Mouse (Mus musculus): ENCODE results near the gene Mycl. TPM values are rescaled to one million over a fixed set of nuclear protein-coding genes. Genes with fewer than 3 reads are reported as not detected.

The Mycl gene
- total and polyA plus RNA-seq, 3 experiments = 0.38 to 0.51 (median 0.44) TPM

DNA sequence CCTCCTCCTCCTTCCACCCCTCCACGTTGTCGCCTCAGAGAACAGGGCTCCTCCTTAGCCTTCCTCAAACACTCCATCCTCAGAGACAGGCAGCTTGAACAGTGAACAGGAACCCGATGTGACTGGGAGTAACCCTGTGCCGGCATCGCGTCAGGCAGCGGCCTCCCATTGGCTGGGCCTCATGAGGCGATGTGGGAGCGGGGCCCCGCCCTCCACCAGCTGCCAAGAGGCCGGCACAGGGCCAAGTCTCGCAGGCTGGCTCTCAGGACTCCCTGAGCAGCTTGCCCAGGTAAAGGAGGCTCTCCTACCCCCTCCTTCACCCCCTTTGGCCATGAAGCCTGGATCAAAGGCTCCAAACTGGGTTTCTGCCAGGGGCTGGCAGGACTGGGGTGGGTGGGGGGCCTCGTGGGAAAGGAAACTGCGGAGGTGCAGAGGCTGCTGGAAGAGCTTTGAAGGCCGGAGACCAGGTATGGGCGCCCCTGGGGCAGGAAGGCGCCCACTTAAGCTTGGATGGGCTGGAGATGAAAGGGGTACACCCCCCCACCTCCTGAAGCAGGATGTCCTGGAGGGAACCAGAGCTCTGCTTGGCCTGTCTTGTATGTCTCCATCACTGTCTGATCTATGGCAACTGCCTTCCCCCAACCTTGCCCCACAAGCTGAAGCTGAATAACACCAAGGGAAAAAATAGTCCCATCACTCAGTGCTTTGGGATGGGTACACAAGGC, 39.9 kb upstream of the Mycl start (continued):
- peak; percentile 46; the same call in 1 of the 2 replicates for TF ChIP-seq MAZ (IDR thresholded peaks at IDR 0.05; ENCODE audit: low read depth, low read length)
- no peak for TF ChIP-seq CHD1 (IDR thresholded peaks at IDR 0.05; ENCODE audit: low read depth, low read length)
- TF ChIP-seq PAX5 (IDR thresholded peaks at IDR 0.05; ENCODE audit: low read length) = no peak
- TF ChIP-seq USF2 (conservative IDR thresholded peaks at IDR 0.05; ENCODE audit: low read depth, low read length) = no peak
- TF ChIP-seq ZC3H11A (IDR thresholded peaks at IDR 0.05; ENCODE audit: low read depth, low read length) = no peak
- TF ChIP-seq NELFE (IDR thresholded peaks at IDR 0.05; ENCODE audit: low read depth, low read length) = peak; percentile 88
- TF ChIP-seq RAD21 (IDR thresholded peaks at IDR 0.05; ENCODE audit: low read depth, low read length) = no peak
- TF ChIP-seq JUN (IDR thresholded peaks at IDR 0.05; ENCODE audit: insufficient read depth, low read depth, low read length) = no peak
- no peak for TF ChIP-seq MEF2A (IDR thresholded peaks at IDR 0.05; ENCODE audit: borderline replicate concordance, low read depth, low read length)
- no peak for TF ChIP-seq CTCF (conservative IDR thresholded peaks at IDR 0.05 in 1 of 2, IDR thresholded peaks at IDR 0.05 in 1 of 2; ENCODE audit: low read depth in 2 of 2, low read length in 2 of 2)
- 0 out of 2 replicates have a peak, but pooled peaks have one; percentile 21 for TF ChIP-seq MAX (IDR thresholded peaks at IDR 0.05; ENCODE audit: low read length)

DNA sequence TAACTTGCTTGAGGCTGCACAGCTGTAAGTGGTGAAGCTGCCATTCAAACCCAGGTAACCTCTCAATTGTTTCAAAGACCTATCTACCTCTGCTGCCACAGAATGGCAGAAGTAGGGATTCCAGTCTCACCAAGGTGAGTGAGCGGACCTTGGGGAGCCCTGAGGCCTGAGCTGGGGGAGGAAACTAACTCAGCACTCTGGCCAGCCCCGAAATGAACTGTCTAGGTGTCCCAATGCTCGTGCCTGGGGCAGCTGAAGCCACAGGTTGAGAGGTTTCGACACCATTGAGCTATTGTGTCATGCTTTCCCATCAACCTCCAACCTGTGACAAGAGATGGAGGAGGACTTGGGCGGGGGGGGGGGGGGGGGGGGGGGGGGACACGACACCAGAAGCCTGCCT, 39.2 kb upstream of the Mycl start:
- H3K4me1 ChIP-seq (ENCODE audit: control insufficient read depth in 1 of 2, insufficient read depth in 2 of 2) = peaks cover 22 to 64% of the 10 kb centered on the region in 2 experiments
- dilution Hi-C loops (cut with MboI; ENCODE audit: extremely low pct_ligation_motif_present, extremely low pct_unique_long_range_greater_than_20kb, low sequenced_read_pairs) = no loop called here
- H3K27ac ChIP-seq (ENCODE audit: insufficient read depth, low read depth) = 0 out of 2 replicates have a peak overlapping the region, but pooled peaks have one; percentile 35
- peaks cover 35% of the 10 kb centered on the region for H3K79me2 ChIP-seq (replicated peaks; ENCODE audit: control insufficient read depth, extremely low read depth, insufficient read depth, poor library complexity, severe bottlenecking)
- DNase-seq (ENCODE audit: extremely low read depth) = no peak
- peaks cover 38 to 74% of the 10 kb centered on the region in 2 experiments for H3K36me3 ChIP-seq (replicated peaks in 1 of 2; ENCODE audit: control insufficient read depth in 1 of 2, insufficient read depth in 1 of 2, low read length in 1 of 2)
- no peaks in the 10 kb centered on the region for H3K27me3 ChIP-seq (replicated peaks)
- H3K4me3 ChIP-seq (replicated peaks in 1 of 3; ENCODE audit: low read depth in 2 of 3, low read length in 2 of 3, poor library complexity in 1 of 3) = no peak overlapping the region
- H3K4me2 ChIP-seq (ENCODE audit: insufficient read depth, low read depth, poor library complexity, severe bottlenecking) = no peak overlapping the region
- TF ChIP-seq TBP (conservative IDR thresholded peaks at IDR 0.05; ENCODE audit: low read depth, low read length) (no peak), EP300 (IDR thresholded peaks at IDR 0.05; ENCODE audit: low read length) (no peak), SMC3 (IDR thresholded peaks at IDR 0.05; ENCODE audit: low read depth, low read length) (no peak)
- H3K9me3 ChIP-seq (replicated peaks; ENCODE audit: low read length) = no peaks in the 10 kb centered on the region
- in situ Hi-C loops (cut with MboI; ENCODE audit: low pct_ligation_motif_present, low pct_unique_long_range_greater_than_20kb, low sequenced_read_pairs) = no loop called here
- no peak overlapping the region for H3K9ac ChIP-seq (ENCODE audit: insufficient read depth, low read depth)

GRCm38 (mm10) chr4:122958491-122959031, 36.9 kb upstream of the Mycl start:
- Histone ChIP-seq H3K9me3 (replicated peaks; ENCODE audit: low read length) (no peaks in the 10 kb centered on the region), H3K36me3 (replicated peaks in 1 of 2; ENCODE audit: control insufficient read depth in 1 of 2, insufficient read depth in 1 of 2, low read length in 1 of 2) (peaks cover 25 to 62% of the 10 kb centered on the region in 2 experiments), H3K27me3 (replicated peaks) (no peaks in the 10 kb centered on the region), H3K4me2 (ENCODE audit: insufficient read depth, low read depth, poor library complexity, severe bottlenecking) (no peak overlapping the region), H3K27ac (ENCODE audit: insufficient read depth, low read depth) (no peak overlapping the region), H3K4me1 (ENCODE audit: control insufficient read depth in 1 of 2, insufficient read depth in 2 of 2) (peaks cover 22 to 58% of the 10 kb centered on the region in 2 experiments), H3K79me2 (replicated peaks; ENCODE audit: control insufficient read depth, extremely low read depth, insufficient read depth, poor library complexity, severe bottlenecking) (peaks cover 32% of the 10 kb centered on the region), H3K4me3 (replicated peaks in 1 of 3; ENCODE audit: low read depth in 2 of 3, low read length in 2 of 3, poor library complexity in 1 of 3) (no peak overlapping the region), H3K9ac (ENCODE audit: insufficient read depth, low read depth) (no peak overlapping the region)
- TF ChIP-seq PAX5 (IDR thresholded peaks at IDR 0.05; ENCODE audit: low read length) (no peak), E2F4 (IDR thresholded peaks at IDR 0.05; ENCODE audit: insufficient replicate concordance, low read depth, low read length) (no peak), SIN3A (IDR thresholded peaks at IDR 0.05; ENCODE audit: low read length) (no peak), MAFK (IDR thresholded peaks at IDR 0.05; ENCODE audit: insufficient replicate concordance, low read length) (no peak), POLR2AphosphoS2 (IDR thresholded peaks at IDR 0.05; ENCODE audit: low read depth, low read length) (no peak), NELFE (IDR thresholded peaks at IDR 0.05; ENCODE audit: low read depth, low read length) (no peak), BHLHE40 (IDR thresholded peaks at IDR 0.05; ENCODE audit: low read depth, low read length) (no peak), ZNF384 (IDR thresholded peaks at IDR 0.05; ENCODE audit: low read depth, low read length) (no peak), USF1 (IDR thresholded peaks at IDR 0.05; ENCODE audit: low read depth, low read length) (no peak), RCOR1 (conservative IDR thresholded peaks at IDR 0.05; ENCODE audit: low read depth, low read length) (no peak), ZC3H11A (IDR thresholded peaks at IDR 0.05; ENCODE audit: low read depth, low read length) (no peak), USF2 (conservative IDR thresholded peaks at IDR 0.05; ENCODE audit: low read depth, low read length) (no peak), GABPA (IDR thresholded peaks at IDR 0.05; ENCODE audit: insufficient replicate concordance, low read depth, low read length) (no peak), TCF12 (IDR thresholded peaks at IDR 0.05; ENCODE audit: low read depth, low read length) (no peak)
- dilution Hi-C loops (cut with MboI; ENCODE audit: extremely low pct_ligation_motif_present, extremely low pct_unique_long_range_greater_than_20kb, low sequenced_read_pairs) (no loop called here), in situ Hi-C loops (cut with MboI; ENCODE audit: low pct_ligation_motif_present, low pct_unique_long_range_greater_than_20kb, low sequenced_read_pairs) (no loop called here)
- no peak for DNase-seq (ENCODE audit: extremely low read depth)
